Mouse (Mus musculus) cerebellum, postnatal 36 days (tissue): Measurements from ENCODE around the gene Fam104a.
A peak's percentile ranks its signal among the peaks of the same experiment; 100 is the strongest.

Experiments
- DNase-seq, 2 experiments: peaks; one replicate each; pipeline ENCODE4 v3.0.0; 2021 to 2022; ENCODE audit warnings: mixed read lengths in 2 of 2

Fam104a gene

DNA sequence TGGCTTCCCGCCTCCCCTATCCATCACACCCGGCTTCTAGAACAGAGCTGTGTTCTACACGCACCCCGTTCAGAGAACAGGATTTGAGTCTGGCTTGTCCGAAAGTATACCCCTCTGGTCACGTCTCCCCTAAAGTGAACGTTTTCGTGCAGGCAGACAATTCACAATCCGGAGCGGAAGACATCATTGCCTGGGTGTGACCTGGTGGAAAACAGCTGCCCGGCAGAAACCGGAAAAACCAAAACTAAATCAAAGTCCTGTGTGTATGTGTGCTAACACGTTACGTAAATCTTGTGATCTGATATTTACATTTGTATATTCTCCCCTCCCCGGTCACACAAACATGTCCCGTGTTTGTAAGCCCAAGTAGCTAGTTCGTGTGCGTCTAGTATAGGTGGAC, 58.5 kb downstream of the Fam104a start:
- DNase-seq, result no peak

DNA sequence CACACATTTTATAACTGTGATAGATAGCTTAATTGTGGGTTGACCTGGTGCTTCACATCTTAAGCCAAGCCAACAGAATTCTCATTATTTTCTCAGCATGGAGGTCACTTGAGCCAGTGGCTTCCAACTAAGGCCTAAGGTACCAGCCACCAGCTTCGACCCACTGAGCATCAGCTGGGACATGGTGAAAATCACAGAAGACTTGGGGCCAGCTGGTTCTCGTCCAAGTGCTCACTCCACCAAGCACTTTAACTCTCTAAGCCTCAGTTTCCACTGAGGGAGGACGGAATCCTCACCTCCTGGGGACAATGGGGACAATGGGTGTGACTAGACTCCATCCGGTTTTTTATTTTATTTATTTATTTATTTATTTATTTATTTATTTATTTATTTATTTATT, 61.9 kb downstream of the Fam104a start:
- no peak for DNase-seq

DNA sequence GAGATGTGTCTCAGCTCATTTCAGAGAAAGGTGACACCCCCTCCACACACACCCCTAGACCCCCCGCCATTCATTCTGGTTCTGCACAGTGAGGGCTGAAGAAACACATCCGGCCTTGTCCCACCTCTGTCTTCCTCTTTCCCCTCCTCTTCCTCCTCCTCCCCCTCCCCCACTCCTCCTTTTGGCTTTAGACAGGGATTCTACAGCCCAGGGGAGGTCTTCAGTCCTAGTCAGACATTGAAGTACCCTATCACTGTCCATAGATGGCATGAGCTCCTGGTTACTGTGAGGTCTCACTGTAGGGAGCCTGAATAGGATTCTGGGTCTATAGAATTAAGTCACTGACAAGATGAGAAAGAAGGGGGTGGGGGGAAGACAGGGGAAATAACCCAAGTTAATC, 63.0 kb downstream of the Fam104a start:
- no peak for DNase-seq

DNA sequence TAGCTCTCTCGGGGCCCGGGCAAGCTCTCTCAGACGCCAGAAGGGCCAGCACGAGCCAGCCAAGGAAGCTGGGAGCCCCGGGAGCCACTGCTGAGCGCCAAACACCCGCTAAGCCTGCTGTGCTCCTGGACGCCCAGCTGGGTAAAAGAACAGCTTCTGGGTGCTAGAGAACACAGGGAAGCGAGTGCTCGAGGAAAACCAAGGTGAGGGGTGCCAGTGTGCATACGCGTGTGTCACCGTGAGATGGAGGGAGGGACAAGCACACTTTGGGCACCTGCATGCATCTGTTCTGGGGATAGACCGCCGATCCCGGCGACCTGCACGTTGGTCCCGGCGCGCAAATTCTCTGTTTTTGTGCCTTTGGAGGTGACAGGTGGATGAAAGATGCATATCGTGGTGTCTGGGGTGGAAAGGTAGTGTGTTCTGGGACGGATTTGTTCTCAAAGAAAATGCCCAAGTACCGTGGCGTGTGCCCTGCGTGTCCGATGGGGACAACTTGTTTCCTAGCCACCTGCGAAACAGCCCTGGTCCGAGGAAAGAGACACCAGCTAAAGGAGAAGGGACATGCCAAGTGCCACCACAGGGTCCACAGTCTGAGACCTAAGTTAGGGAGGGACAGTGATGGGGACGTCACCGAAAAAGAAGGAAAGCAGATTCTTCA, 64.4 kb downstream of the Fam104a start:
- DNase-seq, result no peak

DNA sequence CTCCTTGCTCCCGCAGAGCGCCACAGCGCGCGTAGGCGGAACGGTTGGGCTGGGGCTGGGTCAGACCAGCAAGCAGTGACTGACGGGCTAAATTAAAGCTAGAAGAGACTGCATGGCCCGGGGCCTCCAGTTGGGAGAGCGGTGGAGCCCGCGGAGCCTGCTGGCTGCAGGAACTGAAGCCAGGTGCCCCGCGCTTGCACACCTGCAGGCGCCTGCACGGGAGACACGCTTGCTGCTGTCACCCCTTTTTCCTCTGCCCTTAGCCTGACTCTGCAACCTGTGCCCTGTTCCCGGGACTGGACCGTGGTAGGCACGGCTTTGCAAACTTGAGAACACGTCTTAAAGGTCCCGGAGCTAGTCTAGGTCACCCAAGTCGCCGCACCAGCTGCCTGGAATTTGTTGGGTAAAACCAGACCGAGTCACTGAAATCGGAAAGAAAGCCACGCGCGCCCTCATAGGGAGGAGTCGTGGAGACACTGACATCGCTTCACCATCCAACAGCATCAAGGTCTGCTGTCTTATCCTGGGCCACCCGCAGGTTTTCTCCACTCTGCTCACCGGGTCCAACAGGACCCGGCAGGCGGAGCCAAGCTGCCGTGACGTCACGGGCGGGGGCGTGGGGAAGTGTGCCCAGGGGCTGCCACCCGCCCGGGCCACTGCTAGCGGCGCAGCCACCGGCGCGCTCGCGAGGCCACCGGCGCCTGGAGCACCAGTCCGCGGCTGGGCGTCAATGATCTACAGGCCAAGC, 65.1 kb downstream of the Fam104a start, which contains the start of gene Sstr2:
Sstr2 (plus strand) TSS at position 671 of the 748 bp plus-strand sequence.
- DNase-seq, result peak; percentile 65 to 72

DNA sequence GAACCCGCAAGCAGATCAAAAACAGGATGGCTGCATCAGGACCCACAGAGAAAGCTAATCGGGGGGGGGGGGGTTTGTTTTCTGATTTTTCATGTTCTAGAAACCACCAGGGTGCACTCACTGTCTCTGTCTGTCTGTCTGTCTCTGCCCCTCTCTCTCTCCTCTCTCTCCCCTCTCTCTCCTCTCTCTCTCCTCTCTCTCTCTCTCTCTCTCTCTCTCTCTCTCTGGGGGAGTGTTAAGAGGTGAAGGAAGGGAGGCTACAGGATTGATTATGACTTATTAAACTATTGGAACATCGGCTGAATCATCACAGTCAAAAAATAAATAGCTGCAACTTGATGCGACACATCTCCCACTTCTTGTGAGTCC, 65.7 kb downstream of the Fam104a start:
- no peak for DNase-seq

DNA sequence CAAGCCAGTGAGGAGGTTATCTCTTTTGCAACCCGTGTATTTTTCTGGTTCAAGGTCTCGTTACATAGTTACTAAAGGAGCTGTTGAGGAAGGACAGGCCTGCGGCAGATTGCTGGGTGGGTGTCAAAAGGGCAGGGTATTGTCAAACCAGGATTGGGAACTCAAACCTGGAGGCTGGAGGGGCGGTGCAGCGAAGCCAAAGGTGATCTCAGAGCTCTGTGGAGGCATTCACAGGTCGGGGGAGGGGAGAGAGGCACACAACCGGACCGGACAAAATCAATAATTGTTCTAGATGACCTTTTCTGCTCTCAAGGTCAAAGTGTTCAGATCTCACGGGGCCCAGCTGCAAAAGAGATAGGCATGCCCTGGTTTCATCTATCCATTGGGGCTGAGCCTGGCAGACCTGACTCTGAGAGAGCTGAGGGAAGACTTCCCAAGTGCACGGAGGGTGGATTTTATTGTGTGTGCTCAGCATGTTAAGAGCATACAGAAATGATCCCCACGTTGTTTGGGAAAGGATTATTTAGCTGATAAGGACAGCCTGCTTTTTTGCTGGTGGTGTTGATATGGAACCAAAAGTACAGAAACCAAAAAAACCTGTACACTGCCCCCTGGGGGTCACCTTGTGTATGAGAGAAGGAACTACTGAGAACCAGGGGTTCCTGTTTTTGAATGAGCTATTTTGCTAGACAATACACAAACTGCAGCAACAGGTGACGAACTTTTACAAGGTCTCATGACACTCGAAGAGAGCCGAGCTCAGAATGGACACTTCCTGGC, 66.6 kb downstream of the Fam104a start:
- DNase-seq, result peak; percentile 63 to 65

DNA sequence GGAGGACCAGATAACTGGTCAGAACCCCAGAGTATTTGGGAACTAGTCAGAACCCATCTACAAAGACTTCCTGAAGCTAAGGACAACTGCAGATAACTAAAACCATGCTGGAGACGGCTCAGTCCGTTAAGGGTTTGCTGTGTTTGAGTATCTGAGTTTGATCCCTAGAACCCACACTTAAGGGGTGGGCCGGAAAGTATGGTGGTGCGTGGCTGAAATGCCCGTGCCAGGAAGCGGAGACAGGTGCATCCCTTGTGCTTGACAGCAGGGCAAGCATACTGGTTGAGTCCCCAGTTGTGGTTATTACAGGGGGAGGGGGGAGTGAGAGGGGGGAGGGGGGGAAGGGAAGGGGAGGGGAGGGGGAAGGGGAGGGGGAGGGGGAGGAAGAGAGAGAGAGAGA, 69.5 kb downstream of the Fam104a start:
- DNase-seq, result no peak

DNA sequence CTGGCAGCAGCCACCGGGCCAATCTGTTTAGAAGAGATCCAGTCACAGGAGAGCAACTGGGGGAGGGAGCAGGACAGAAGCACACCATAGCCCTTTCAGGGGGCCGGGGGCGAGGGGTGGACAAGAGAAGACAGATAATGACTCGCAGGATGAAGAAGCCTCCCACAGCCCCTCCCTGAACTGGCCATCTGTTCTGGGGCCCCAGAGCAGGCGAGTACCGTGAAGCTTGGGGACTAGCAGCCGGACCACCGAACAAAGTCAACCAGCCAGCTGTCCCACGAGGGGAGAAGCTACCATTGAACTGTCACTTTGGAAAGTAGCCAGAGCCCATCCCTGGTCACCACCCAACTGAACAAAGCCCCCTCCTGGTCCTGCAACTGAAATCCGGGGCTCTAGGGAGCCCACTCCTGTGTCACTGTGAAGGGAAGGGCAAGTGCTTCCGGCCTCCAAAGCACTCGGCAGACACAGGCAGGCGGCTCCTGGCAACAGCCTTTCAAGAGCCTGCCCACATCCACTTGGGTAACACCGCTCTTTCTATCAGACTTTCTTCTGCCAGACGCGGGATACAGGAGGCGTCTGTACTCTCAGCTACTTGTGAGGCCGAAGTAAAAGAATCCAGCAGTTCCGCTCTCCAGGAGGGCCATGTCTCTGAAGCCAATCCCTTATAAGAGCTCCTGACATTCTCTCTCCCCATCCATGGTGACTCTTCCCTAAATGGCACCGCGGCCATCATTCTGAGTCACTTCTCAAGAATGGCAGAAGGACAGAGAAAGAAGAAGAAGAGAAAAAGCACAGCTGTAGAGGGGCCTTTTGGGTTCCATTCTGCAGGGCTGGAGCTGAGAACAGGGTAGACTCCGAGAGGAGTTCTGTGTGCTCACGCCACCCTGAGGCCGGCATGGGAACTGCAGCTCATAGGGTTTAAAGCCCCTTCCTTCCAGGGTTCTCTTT, 72.0 kb downstream of the Fam104a start:
- peak; percentile 40 to 47 for DNase-seq
